Mouse (Mus musculus): ENCODE measurements around the gene Nrxn1.

Nrxn1 gene

GRCm38 (mm10) chr17:90420757-90421156 is 672.1 kb downstream of the Nrxn1 start:
- no peak for DNase-seq

- no peak for DNase-seq
Observed at GRCm38 (mm10) chr17:90419615-90420014, 673.3 kb downstream of the Nrxn1 start.

- DNase-seq = no peak
Observed at GRCm38 (mm10) chr17:90396357-90396756, 696.5 kb downstream of the Nrxn1 start.

- DNase-seq = no peak
Observed at GRCm38 (mm10) chr17:90394606-90395005, 698.3 kb downstream of the Nrxn1 start.

- no peak for DNase-seq
Observed at GRCm38 (mm10) chr17:90392751-90393150, 700.1 kb downstream of the Nrxn1 start.

GRCm38 (mm10) chr17:90390316-90391212 is 702.3 kb downstream of the Nrxn1 start:
- no peak for DNase-seq

GRCm38 (mm10) chr17:90384856-90385255 is 708.0 kb downstream of the Nrxn1 start:
- DNase-seq = no peak

- no peak for DNase-seq
Observed at GRCm38 (mm10) chr17:90382496-90383443, 710.1 kb downstream of the Nrxn1 start.

GRCm38 (mm10) chr17:90376533-90376932 is 716.3 kb downstream of the Nrxn1 start:
- no peak for DNase-seq

- no peak for DNase-seq
Observed at GRCm38 (mm10) chr17:90362169-90362568, 730.7 kb downstream of the Nrxn1 start.

GRCm38 (mm10) chr17:90349385-90350095 is 743.3 kb downstream of the Nrxn1 start:
- no peak for DNase-seq

GRCm38 (mm10) chr17:90346735-90347475 is 746.0 kb downstream of the Nrxn1 start:
- no peak for DNase-seq

GRCm38 (mm10) chr17:90333445-90333844 is 759.4 kb downstream of the Nrxn1 start:
- DNase-seq = no peak

GRCm38 (mm10) chr17:90323674-90324073 is 769.2 kb downstream of the Nrxn1 start:
- DNase-seq = no peak

- no peak for DNase-seq
Observed at GRCm38 (mm10) chr17:90272225-90272624, 820.6 kb downstream of the Nrxn1 start.

- DNase-seq = no peak
Observed at GRCm38 (mm10) chr17:90271165-90271564, 821.7 kb downstream of the Nrxn1 start.

GRCm38 (mm10) chr17:90269143-90269542 is 823.7 kb downstream of the Nrxn1 start:
- no peak for DNase-seq

- DNase-seq = no peak
Observed at GRCm38 (mm10) chr17:90253451-90254131, 839.3 kb downstream of the Nrxn1 start.

GRCm38 (mm10) chr17:90252196-90252595 is 840.7 kb downstream of the Nrxn1 start:
- no peak for DNase-seq

GRCm38 (mm10) chr17:90247071-90247849 is 845.6 kb downstream of the Nrxn1 start:
- DNase-seq = no peak

GRCm38 (mm10) chr17:90244339-90244738 is 848.5 kb downstream of the Nrxn1 start:
- no peak for DNase-seq
